Mouse (Mus musculus): ENCODE measurements around the gene Frmd3. TPM values are rescaled to one million over a fixed set of nuclear protein-coding genes. Genes with fewer than 3 reads are reported as not detected.
"Not testable (repeated sequence)": the region's sequence is repeated elsewhere in the genome, so short reads cannot be mapped to it uniquely, and the experiment has no call there.

The Frmd3 gene
- total RNA-seq (2022) = 1 to 10 TPM; 6.4 to 6.7 (median 6.5) TPM

DNA sequence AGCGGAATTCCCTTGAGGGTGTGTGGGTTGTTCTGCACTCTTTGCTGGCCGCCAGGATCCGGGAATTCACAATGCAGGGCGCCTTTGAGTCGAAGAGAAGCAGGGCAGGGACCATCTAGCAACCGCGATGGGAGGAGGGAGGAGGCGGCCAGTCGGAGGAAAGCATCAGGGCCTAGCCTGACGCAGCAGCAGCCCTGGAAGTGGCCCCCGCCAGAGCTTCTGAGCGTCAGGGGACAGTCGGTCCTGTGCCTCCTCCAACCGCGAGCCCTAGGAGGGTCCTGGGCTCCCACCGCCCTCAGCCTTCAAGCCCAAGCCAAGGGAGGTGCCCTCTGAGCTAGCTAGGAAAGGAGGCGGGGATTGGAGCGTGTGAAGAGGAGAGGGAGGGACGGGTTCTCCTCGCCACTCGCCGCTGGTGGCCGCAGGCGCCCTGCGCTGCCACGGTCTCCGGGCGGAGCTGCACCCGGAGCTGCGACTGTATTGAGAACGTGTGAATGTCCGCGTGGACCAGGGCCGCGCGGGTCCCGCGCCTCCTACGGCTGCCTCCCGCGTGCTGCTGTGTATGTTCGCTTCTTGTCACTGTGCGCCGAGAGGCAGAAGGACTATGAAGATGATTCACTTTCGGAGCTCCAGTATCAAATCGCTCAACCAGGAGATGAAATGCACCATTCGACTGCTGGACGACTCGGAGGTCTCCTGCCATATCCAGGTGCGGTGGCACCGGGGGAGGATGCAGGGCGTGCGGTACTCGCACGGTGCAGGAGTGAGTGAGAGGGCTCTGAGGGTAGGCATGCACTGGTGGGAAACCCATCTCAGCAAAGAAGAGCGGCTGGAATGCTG, at the start of gene Frmd3:
Gene Frmd3, plus strand, starts transcription at position 232 of the 837 bp plus-strand sequence.
- peak; percentile 60 to 67 for DNase-seq (ENCODE audit: low spot score in 2 of 2)

DNA sequence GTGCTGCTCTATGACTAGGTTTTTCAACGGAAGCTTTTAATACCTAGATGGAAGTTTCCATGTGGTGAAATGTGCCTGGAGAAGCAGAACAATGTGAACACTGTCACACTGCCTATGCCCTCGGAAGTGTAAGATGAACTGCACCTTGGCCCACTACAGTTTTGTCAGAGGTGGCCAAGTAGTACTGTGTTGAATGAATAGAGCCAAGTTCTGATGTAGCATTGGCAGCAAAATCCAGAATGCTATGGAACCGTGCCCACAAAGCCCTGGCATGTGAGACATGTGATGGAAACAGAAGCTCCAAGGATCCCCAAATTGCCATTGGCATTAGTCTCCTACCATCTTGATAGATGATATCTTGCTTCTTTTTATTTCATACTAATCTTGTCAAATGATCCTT, 32.8 kb upstream of the Frmd3 start:
- no peak for DNase-seq (ENCODE audit: low spot score in 2 of 2)

DNA sequence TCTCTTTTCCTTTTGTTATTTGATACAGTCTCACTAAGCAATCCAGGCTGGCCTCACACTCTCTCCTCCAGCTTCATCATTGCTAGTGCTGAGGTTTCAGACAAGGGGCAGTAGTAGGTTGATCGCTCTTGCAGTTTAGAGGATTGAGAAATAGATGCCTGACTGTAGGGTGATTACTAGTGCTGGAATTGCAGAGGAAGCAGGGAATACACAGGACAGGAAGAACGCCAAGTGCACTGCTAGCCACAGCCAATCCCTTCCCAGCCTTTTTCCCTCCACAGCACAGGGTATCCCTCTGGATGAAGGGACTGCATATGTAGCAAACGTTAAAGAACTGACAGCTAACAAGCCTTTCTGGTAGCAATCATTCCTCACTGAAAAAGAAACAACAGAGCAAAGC, 965 bp upstream of the Frmd3 start:
- DNase-seq (ENCODE audit: low spot score in 2 of 2) = no peak

GRCm38 (mm10) chr4:74012700-74013099, 542 bp upstream of the Frmd3 start:
- DNase-seq (ENCODE audit: low spot score in 2 of 2) = no peak

GRCm38 (mm10) chr4:74014048-74014500, 832 bp downstream of the Frmd3 start:
- peak; percentile 11 to 23 for DNase-seq (ENCODE audit: low spot score in 2 of 2)

DNA sequence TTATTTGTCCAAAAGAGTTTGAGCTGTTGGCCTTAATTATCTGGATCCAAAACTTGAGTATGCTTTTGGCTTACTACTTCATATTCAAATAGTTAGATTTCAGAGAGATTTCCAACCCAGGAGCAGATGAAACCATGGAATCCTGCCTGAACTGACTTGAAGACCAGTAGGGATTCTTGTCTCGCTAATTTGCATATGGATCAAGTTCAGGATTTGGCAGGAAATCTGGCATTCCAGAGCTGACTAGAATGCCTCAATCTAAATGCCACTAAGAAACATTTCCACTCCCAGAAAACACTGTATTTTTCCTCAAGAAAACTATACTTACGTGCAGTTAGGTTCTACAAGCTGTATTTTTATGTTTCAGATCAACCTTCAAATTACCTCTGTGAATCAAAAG, 6.8 kb downstream of the Frmd3 start:
- no peak for DNase-seq (ENCODE audit: low spot score in 2 of 2)

GRCm38 (mm10) chr4:74043226-74043625, 30.0 kb downstream of the Frmd3 start:
- DNase-seq (ENCODE audit: low spot score in 2 of 2) = peak in 1 of 2 experiments; percentile 11

- DNase-seq (ENCODE audit: low spot score in 2 of 2) = peak in 1 of 2 experiments; percentile 18
Observed at GRCm38 (mm10) chr4:74051692-74052091, 38.5 kb downstream of the Frmd3 start.

- DNase-seq (ENCODE audit: low spot score in 2 of 2) = no peak
Observed at GRCm38 (mm10) chr4:74076727-74077126, 63.5 kb downstream of the Frmd3 start.

DNA sequence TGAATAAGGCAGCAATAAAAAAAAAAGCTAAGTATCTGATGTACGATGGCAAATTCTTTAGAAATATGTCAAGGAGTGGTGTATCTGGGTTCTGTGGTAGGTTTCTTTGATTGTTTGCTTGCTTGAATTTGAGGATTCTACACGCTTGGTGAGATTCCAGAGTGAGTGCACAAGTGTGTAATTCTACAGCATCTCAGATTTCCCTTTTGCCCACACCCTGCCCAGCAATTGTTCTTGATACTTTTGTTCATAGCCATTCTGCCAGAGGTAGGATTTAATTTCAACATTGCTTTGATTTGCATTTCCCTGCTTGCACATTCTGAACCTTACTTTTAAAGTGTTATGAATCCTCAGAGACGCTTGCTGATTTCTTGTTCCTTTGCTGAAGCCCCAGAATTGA, 97.6 kb downstream of the Frmd3 start:
- no peak for DNase-seq (ENCODE audit: low spot score in 2 of 2)

GRCm38 (mm10) chr4:74191528-74191927, 178.3 kb downstream of the Frmd3 start:
- DNase-seq (ENCODE audit: low spot score in 2 of 2) = no peak

DNA sequence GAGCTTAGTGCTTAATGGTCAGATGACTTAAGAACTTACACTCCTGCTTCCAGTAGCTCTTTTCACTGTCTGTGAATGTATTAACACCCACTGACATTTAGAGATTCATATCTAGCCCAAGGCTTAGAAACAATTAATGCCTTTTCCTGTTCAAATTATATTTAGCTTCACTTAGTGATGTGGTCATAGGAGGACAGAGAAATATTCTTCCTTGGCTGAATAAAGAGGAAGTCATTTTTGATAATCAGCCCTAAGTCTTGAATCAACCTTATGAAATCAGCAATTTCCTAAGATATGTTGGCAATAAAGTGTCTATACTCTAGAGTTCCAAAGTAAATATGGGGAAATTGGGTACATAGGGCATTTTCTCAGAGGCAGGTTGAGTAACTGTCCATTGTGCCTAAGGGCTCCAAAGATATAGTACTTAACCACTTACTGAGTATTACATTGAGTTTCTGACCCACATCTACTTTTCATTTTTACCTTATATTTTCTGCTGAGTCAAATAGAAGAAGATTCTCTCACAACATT, 188.1 kb downstream of the Frmd3 start:
- DNase-seq (ENCODE audit: low spot score in 2 of 2) = no peak

DNA sequence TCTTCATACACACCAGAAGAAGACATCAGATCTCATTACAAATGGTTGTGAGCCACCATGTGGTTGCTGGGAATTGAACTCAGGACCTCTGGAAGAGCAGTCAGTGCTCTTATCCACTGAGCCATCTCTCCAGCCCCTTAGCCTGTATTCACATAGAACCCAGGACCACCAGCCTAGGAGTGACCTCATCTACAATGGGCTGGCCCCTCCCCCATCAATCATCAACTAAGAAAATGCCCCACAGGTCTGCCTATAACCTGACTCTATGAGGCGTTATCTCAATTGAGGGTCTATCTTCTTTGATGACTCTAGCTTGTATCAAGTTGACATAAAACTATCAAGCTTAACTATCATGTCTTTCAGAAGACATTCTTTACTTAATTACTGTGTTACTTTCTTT, 208.5 kb downstream of the Frmd3 start:
- DNase-seq (ENCODE audit: low spot score in 2 of 2) = not testable (repeated sequence)

DNA sequence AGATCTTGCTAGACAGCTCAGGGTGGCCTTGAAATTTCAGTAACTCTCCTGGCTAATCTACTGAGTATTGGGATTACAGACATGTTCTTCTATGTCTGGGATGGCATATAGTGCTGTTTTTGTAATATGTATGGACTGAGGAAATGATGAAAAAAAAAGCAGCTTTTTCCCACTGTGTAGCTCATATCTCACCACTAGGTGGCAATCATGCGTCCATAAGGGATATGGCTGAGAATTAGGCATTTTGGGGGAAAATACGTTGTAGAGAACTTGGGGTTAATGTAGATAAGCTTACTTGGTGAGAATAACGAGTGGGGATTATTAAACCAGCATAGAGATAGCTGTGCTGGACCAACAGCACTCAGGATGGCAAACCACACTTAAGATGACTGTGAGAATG, 209.1 kb downstream of the Frmd3 start:
- no peak for DNase-seq (ENCODE audit: low spot score in 2 of 2)

DNA sequence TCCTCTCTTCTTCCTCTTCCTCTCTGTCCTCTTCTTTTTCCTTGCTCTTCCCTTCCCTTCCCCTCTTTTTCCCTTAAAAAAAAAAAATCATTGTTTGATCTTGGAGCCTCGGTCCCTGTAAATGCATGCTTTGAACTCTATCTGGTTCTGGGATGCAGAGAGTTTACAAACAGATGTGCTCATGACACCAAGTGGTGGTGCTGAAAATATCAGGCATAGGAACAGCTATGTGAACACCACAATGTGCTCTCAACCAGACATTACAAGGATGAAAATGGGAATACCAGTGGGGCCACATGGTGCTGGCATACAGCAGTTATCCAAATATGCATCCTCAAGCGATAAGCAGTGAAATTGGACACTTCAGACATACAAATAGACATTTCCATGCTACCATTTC, 211.0 kb downstream of the Frmd3 start:
- no peak for DNase-seq (ENCODE audit: low spot score in 2 of 2)

DNA sequence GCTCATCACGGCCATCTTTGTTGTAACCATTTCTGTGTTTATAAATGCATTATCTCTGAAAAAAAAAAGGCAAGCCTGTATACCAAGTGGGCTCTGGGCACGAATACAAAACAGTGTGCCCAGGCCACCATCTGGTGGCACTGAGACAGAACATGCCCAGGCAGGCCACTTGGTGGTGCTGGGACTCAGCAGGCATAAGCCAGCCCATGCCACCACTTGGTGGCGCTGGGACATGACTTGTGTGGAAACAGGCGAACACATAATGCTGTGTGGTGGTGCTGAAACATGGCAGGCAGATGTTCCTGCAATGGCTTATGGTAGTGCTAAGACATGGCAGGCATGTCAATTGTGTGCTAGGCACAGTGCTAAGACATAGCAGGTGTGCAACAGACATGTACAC, 217.8 kb downstream of the Frmd3 start:
- no peak for DNase-seq (ENCODE audit: low spot score in 2 of 2)

DNA sequence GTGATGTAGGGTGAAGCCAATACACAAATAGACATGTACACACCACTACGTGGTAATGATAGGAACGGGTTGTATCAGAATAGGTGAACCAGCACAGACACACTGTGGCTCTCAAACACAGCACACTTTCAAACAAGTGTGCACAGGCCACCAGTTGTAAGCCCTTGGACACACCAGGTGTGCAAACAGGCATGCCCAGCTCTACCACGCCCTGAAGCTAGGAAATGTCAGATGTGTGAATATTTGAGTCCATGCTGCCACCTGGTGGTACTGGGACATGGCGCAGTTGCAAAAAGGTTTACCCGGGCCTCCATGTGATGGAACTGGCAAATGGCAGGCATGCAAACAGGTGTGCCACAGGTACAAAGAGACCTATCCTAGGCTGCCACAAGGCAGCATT, 218.2 kb downstream of the Frmd3 start:
- peak; percentile 34 to 39 for DNase-seq (ENCODE audit: low spot score in 2 of 2)

DNA sequence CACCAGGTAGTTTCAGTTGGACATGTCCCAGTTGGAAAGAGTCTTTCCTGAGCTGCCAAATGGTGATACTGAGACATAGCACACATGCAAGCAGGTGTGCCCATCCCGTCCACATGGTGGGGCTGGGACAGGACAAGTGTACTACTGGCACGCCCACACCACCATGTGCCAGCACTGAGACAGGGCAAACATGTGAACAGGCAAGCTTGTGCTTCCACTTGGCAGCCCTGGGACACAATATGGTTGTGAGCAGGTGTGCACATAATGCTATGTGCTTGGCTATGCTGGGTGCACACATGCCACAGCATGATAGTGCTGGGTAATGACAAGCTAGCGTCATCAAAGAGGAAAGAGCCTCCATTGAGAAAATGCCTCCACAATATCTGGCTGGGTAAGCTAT, 220.3 kb downstream of the Frmd3 start:
- no peak for DNase-seq (ENCODE audit: low spot score in 2 of 2)

GRCm38 (mm10) chr4:74242176-74242575, 228.9 kb downstream of the Frmd3 start, which contains the start of gene Kdm4c:
Kdm4c (plus strand) TSS chr4:74242497.
- DNase-seq (ENCODE audit: low spot score in 2 of 2) = no peak

Data from left cerebral cortex, adult 8-10 months (tissue).